Mouse (Mus musculus): Measurements from ENCODE around the gene Kctd7. TPM values are rescaled to one million over a fixed set of nuclear protein-coding genes. Genes with fewer than 3 reads are reported as not detected.

Kctd7 gene
- polyA plus RNA-seq, 1 experiment from 2014 or later, result 2.4 TPM

DNA sequence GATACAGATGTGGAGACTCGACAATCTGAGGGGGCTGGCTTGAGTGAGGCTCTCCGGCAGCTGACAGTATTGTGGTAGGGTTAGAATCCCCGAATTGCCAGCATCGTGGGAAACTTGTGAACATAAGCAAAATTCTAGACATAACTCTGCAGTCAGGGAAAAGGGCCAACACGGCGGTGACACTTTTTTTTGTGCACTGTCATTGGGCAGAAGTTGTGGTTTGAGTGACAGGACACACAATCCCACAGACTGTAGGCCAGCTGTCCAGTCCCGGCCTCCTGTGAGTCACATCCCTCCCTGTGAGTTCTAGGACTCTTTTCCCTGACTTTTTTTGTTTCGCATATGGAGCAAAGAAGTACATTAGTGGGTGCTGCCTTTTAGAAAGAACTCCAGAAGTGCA is 1.3 kb downstream of the Kctd7 start:
- H3K4me3 ChIP-seq (ENCODE audit: low read depth, low read length), result no peak overlapping the region
- H3K4me2 ChIP-seq (replicated peaks; ENCODE audit: low read depth), result no peak overlapping the region

GRCm38 (mm10) chr5:130149726-130150310 is 5.2 kb downstream of the Kctd7 start:
- Histone ChIP-seq H3K4me3 (ENCODE audit: low read depth, low read length) (no peak overlapping the region), H3K27ac (replicated peaks) (no peak overlapping the region), H3K27me3 (ENCODE audit: control insufficient read depth, insufficient read depth, low read length) (no peaks in the 10 kb centered on the region), H3K4me2 (replicated peaks; ENCODE audit: low read depth) (no peak overlapping the region), H3K4me1 (replicated peaks; ENCODE audit: control insufficient read depth, insufficient read depth) (peaks cover 3% of the 10 kb centered on the region; the same call in 1 of the 2 replicates), H3K9ac (ENCODE audit: low read length) (no peak overlapping the region), H3K9me3 (ENCODE audit: control insufficient read depth, low read length) (no peaks in the 10 kb centered on the region), H3K36me3 (ENCODE audit: control insufficient read depth, insufficient read depth, low read length) (peaks cover 6% of the 10 kb centered on the region)
- no peak for DNase-seq (ENCODE audit: low spot score)
- 69% methylated on average over 7 of the region's 7 CpGs for WGBS
- TF ChIP-seq CTCF (IDR thresholded peaks at IDR 0.05; ENCODE audit: low read depth) (no peak), EP300 (optimal IDR thresholded peaks at IDR 0.05) (no peak)
- no peak for ATAC-seq (ENCODE audit: low FRiP score, low TSS enrichment)

More for the DNA sequence above, 1.3 kb downstream of the Kctd7 start:
- peaks cover 4% of the 10 kb centered on the region; the same call in 1 of the 2 replicates for H3K36me3 ChIP-seq (ENCODE audit: control insufficient read depth, insufficient read depth, low read length)
- ATAC-seq (ENCODE audit: low FRiP score, low TSS enrichment) (no peak), DNase-seq (ENCODE audit: low spot score) (no peak)
- no peaks in the 10 kb centered on the region for H3K9me3 ChIP-seq (ENCODE audit: control insufficient read depth, low read length)
- H3K9ac ChIP-seq (ENCODE audit: low read length), result no peak overlapping the region
- WGBS, result 66% methylated on average over 8 of the region's 8 CpGs
- H3K27ac ChIP-seq (replicated peaks), result no peak overlapping the region
- no peak for TF ChIP-seq CTCF (IDR thresholded peaks at IDR 0.05; ENCODE audit: low read depth)
- TF ChIP-seq EP300 (optimal IDR thresholded peaks at IDR 0.05), result no peak
- peaks cover 7% of the 10 kb centered on the region for H3K4me1 ChIP-seq (replicated peaks; ENCODE audit: control insufficient read depth, insufficient read depth)
- H3K27me3 ChIP-seq (ENCODE audit: control insufficient read depth, insufficient read depth, low read length), result no peaks in the 10 kb centered on the region

GRCm38 (mm10) chr5:130154286-130154685 is 9.6 kb downstream of the Kctd7 start:
- DNase-seq (ENCODE audit: low spot score) (no peak), ATAC-seq (ENCODE audit: low FRiP score, low TSS enrichment) (no peak)
- Histone ChIP-seq H3K9ac (ENCODE audit: low read length) (no peak overlapping the region), H3K27ac (replicated peaks) (no peak overlapping the region), H3K4me2 (replicated peaks; ENCODE audit: low read depth) (no peak overlapping the region), H3K36me3 (ENCODE audit: control insufficient read depth, insufficient read depth, low read length) (peaks cover 2% of the 10 kb centered on the region; the same call in 1 of the 2 replicates), H3K4me3 (ENCODE audit: low read depth, low read length) (no peak overlapping the region), H3K27me3 (ENCODE audit: control insufficient read depth, insufficient read depth, low read length) (no peaks in the 10 kb centered on the region), H3K9me3 (ENCODE audit: control insufficient read depth, low read length) (no peaks in the 10 kb centered on the region), H3K4me1 (replicated peaks; ENCODE audit: control insufficient read depth, insufficient read depth) (no peaks in the 10 kb centered on the region)
- WGBS, result 81% methylated on average over 2 of the region's 2 CpGs
- TF ChIP-seq CTCF (IDR thresholded peaks at IDR 0.05; ENCODE audit: low read depth) (no peak), EP300 (optimal IDR thresholded peaks at IDR 0.05) (no peak)

DNA sequence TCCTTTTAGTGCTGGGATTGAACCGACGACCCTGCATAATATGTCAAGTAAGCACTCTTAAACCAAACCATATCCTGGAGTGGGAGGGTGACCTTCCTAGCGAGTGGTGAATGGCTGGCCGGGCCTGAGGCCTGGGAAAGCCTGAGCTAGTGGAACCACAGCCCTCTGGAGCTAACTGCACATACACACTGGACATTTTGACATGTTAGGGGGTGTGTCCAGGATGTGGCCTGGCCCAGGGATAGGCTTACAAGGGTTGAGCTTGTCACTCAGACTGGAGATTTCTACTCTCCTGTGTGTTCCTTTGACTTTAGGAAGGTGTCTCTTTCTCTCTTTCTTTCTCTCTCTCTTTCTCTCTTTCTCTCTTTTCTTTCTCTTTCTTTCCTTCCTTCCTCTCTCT is 13.9 kb downstream of the Kctd7 start:
- WGBS, result 69% methylated on average over 4 of the region's 4 CpGs
- no peaks in the 10 kb centered on the region for H3K27me3 ChIP-seq (ENCODE audit: control insufficient read depth, insufficient read depth, low read length)
- no peak overlapping the region for H3K4me3 ChIP-seq (ENCODE audit: low read depth, low read length)
- no peak overlapping the region for H3K9ac ChIP-seq (ENCODE audit: low read length)
- no peak overlapping the region for H3K27ac ChIP-seq (replicated peaks)
- H3K9me3 ChIP-seq (ENCODE audit: control insufficient read depth, low read length), result no peaks in the 10 kb centered on the region
- ATAC-seq (ENCODE audit: low FRiP score, low TSS enrichment) (no peak), DNase-seq (ENCODE audit: low spot score) (no peak)
- no peak overlapping the region for H3K4me2 ChIP-seq (replicated peaks; ENCODE audit: low read depth)
- H3K4me1 ChIP-seq (replicated peaks; ENCODE audit: control insufficient read depth, insufficient read depth), result no peaks in the 10 kb centered on the region
- TF ChIP-seq CTCF (IDR thresholded peaks at IDR 0.05; ENCODE audit: low read depth) (no peak), EP300 (optimal IDR thresholded peaks at IDR 0.05) (no peak)
- no peaks in the 10 kb centered on the region for H3K36me3 ChIP-seq (ENCODE audit: control insufficient read depth, insufficient read depth, low read length)

DNA sequence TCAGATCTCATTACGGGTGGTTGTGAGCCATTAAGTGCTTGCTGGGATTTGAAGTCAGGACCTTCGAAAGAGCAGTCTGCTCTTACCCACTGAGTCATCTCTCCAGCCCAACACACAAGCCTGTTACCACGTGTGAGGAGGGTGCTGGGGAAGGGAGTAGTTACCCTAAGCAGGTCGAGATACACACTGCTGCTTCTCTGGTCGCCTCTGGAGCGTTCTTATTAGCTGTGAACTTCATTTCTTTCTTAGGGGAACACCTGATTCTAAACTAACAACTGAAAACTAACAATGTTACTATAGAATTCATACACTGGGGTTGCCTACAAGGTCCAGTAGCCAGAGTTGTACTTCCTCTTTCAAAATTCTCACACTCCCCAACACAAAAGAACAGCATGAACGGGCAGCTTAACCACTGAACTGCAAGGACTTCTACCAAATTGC is 15.1 kb downstream of the Kctd7 start:
- Histone ChIP-seq H3K4me1 (replicated peaks; ENCODE audit: control insufficient read depth, insufficient read depth) (no peaks in the 10 kb centered on the region), H3K9me3 (ENCODE audit: control insufficient read depth, low read length) (no peaks in the 10 kb centered on the region), H3K9ac (ENCODE audit: low read length) (no peak overlapping the region), H3K4me2 (replicated peaks; ENCODE audit: low read depth) (no peak overlapping the region), H3K4me3 (ENCODE audit: low read depth, low read length) (no peak overlapping the region), H3K27ac (replicated peaks) (no peak overlapping the region), H3K27me3 (ENCODE audit: control insufficient read depth, insufficient read depth, low read length) (no peaks in the 10 kb centered on the region), H3K36me3 (ENCODE audit: control insufficient read depth, insufficient read depth, low read length) (no peaks in the 10 kb centered on the region)
- ATAC-seq (ENCODE audit: low FRiP score, low TSS enrichment), result no peak
- WGBS, result 61% methylated on average over 7 of the region's 7 CpGs
- DNase-seq (ENCODE audit: low spot score), result no peak
- TF ChIP-seq CTCF (IDR thresholded peaks at IDR 0.05; ENCODE audit: low read depth), result no peak
- no peak for TF ChIP-seq EP300 (optimal IDR thresholded peaks at IDR 0.05)

GRCm38 (mm10) chr5:130163670-130164069 is 19.0 kb downstream of the Kctd7 start:
- no peak overlapping the region for H3K4me2 ChIP-seq (replicated peaks; ENCODE audit: low read depth)
- no peaks in the 10 kb centered on the region for H3K36me3 ChIP-seq (ENCODE audit: control insufficient read depth, insufficient read depth, low read length)
- WGBS, result 5% methylated on average over 7 of the region's 7 CpGs
- H3K9me3 ChIP-seq (ENCODE audit: control insufficient read depth, low read length), result no peaks in the 10 kb centered on the region
- H3K4me1 ChIP-seq (replicated peaks; ENCODE audit: control insufficient read depth, insufficient read depth), result no peaks in the 10 kb centered on the region
- DNase-seq (ENCODE audit: low spot score) (peak; percentile 79), ATAC-seq (ENCODE audit: low FRiP score, low TSS enrichment) (peak; percentile 54; the same call in 1 of the 2 replicates)
- no peak overlapping the region for H3K9ac ChIP-seq (ENCODE audit: low read length)
- H3K27me3 ChIP-seq (ENCODE audit: control insufficient read depth, insufficient read depth, low read length), result no peaks in the 10 kb centered on the region
- H3K27ac ChIP-seq (replicated peaks), result no peak overlapping the region
- no peak overlapping the region for H3K4me3 ChIP-seq (ENCODE audit: low read depth, low read length)
- no peak for TF ChIP-seq EP300 (optimal IDR thresholded peaks at IDR 0.05)
- peak; percentile 93 for TF ChIP-seq CTCF (IDR thresholded peaks at IDR 0.05; ENCODE audit: low read depth)
